Mouse (Mus musculus) neural tube, embryonic 12.5 days (tissue): ENCODE results near the gene Crybg2. TPM values are rescaled to one million over a fixed set of nuclear protein-coding genes. Genes with fewer than 3 reads are reported as not detected.
A peak's percentile ranks its signal among the peaks of the same experiment; 100 is the strongest.

Experiments used
- ATAC-seq: fragments of 200-750 bp; cut with Nextera tagmentation; 2 replicates; pipeline ENCODE4 v1.8.0; 2017; ENCODE audit warnings: low read depth, mild to moderate bottlenecking, moderate TSS enrichment, moderate library complexity; ENCODE audit not compliant: low FRiP score
- H3K27ac ChIP-seq: fragments of 300-500 bp; sonication (generic); 2 replicates; pipeline ENCODE4 v1.5.1; 2016
- H3K27me3 ChIP-seq: fragments of 300-500 bp; sonication (generic); replicated peaks from 2 replicates; pipeline ENCODE4 v1.6.1; 2016; ENCODE audit warnings: mild to moderate bottlenecking
- H3K36me3 ChIP-seq: fragments of 300-500 bp; sonication (generic); 2 replicates; pipeline ENCODE4 v1.6.1; 2016; ENCODE audit warnings: mild to moderate bottlenecking
- H3K4me1 ChIP-seq: fragments of 300-500 bp; sonication (generic); 2 replicates; pipeline ENCODE4 v1.6.1; 2016
- H3K4me2 ChIP-seq: fragments of 300-500 bp; sonication (generic); replicated peaks from 2 replicates; pipeline ENCODE4 v1.6.1; 2016; ENCODE audit warnings: mild to moderate bottlenecking
- H3K4me3 ChIP-seq: fragments of 300-500 bp; sonication (generic); 2 replicates; pipeline ENCODE4 v1.5.1; 2016
- H3K9ac ChIP-seq: fragments of 300-500 bp; sonication (generic); 2 replicates; pipeline ENCODE4 v1.6.1; 2016; ENCODE audit warnings: mild to moderate bottlenecking
- H3K9me3 ChIP-seq: fragments of 300-500 bp; sonication (generic); 2 replicates; pipeline ENCODE4 v1.6.1; 2016; ENCODE audit warnings: mild to moderate bottlenecking
- WGBS: fragments of 180-500 bp; shearing (Covaris S2); methylation state at CpG from one replicate; pipeline ENCODE4 v1.1.7; 2016; 5-methylcytosine and 5-hydroxymethylcytosine counted together
- polyA plus RNA-seq: library from polyadenylated mRNA; unstranded; fragments of >200 nt; fragmentation: Nextera tagmentation; extraction: Ambion mirVana; gene quantifications from 2 replicates; pipeline ENCODE4 v1.2.1, GENCODE M21; 2016

Crybg2 gene
- polyA plus RNA-seq, 1 experiment from 2014 or later, result 1.5 TPM

GRCm38 (mm10) chr4:134061944-134062446, 1.4 kb downstream of the Crybg2 start:
- Histone ChIP-seq H3K4me2 (no peak overlapping the region), H3K4me3 (no peak overlapping the region), H3K27me3 (peaks cover 22% of the 10 kb centered on the region), H3K9ac (no peak overlapping the region), H3K4me1 (no peaks in the 10 kb centered on the region), H3K9me3 (no peaks in the 10 kb centered on the region), H3K36me3 (no peaks in the 10 kb centered on the region), H3K27ac (no peak overlapping the region)
- WGBS, result 50% methylated on average over 8 of the region's 8 CpGs
- ATAC-seq, result no peak

- no peak for ATAC-seq
- 69% methylated on average over 8 of the region's 8 CpGs for WGBS
- Histone ChIP-seq H3K27ac (no peak overlapping the region), H3K4me1 (no peaks in the 10 kb centered on the region), H3K9ac (no peak overlapping the region), H3K9me3 (no peaks in the 10 kb centered on the region), H3K4me2 (no peak overlapping the region), H3K27me3 (peaks cover 22% of the 10 kb centered on the region), H3K4me3 (no peak overlapping the region), H3K36me3 (no peaks in the 10 kb centered on the region)
These were observed 1.9 kb downstream of the Crybg2 start for GRCm38 (mm10) chr4:134062561-134062960.

GRCm38 (mm10) chr4:134065431-134066004, 4.9 kb downstream of the Crybg2 start:
- no peak overlapping the region for H3K9ac ChIP-seq

DNA sequence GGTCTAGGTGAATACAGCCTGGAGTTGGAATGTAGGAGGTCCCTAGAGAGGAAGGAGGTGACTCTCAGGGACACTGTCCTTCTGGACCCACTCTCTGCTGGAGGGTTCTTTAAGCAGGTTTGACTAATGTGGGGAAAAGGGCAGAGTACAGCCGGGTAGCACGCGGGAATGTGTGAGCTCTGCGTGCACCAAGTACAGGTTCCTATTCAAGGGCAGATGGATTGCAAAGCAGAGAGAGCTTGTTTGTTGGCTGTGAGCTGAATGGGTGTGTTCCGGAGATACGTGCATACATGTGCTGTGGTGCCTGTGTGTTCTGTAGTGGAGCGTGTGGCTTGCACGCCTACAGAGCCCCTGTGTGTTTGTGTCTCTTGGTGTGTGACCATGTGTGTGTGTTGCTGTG, 6.8 kb downstream of the Crybg2 start:
- WGBS, result 88% methylated on average over 8 of the region's 8 CpGs
- no peak overlapping the region for H3K9ac ChIP-seq
- no peak overlapping the region for H3K4me2 ChIP-seq
- no peaks in the 10 kb centered on the region for H3K4me1 ChIP-seq
- no peaks in the 10 kb centered on the region for H3K36me3 ChIP-seq
- H3K27ac ChIP-seq, result no peak overlapping the region
- no peaks in the 10 kb centered on the region for H3K9me3 ChIP-seq
- no peak for ATAC-seq
- peaks cover 16% of the 10 kb centered on the region for H3K27me3 ChIP-seq
- no peak overlapping the region for H3K4me3 ChIP-seq

More at GRCm38 (mm10) chr4:134065431-134066004, 4.9 kb downstream of the Crybg2 start:
- Histone ChIP-seq H3K4me3 (no peak overlapping the region), H3K36me3 (no peaks in the 10 kb centered on the region), H3K27ac (no peak overlapping the region), H3K4me1 (no peaks in the 10 kb centered on the region), H3K27me3 (peaks cover 18% of the 10 kb centered on the region), H3K9me3 (no peaks in the 10 kb centered on the region), H3K4me2 (no peak overlapping the region)
- ATAC-seq, result no peak
- WGBS, result 26% methylated on average over 23 of the region's 23 CpGs

- Histone ChIP-seq H3K27ac (no peak overlapping the region), H3K9me3 (no peaks in the 10 kb centered on the region), H3K4me3 (no peak overlapping the region), H3K4me1 (no peaks in the 10 kb centered on the region), H3K4me2 (no peak overlapping the region), H3K36me3 (no peaks in the 10 kb centered on the region), H3K27me3 (peaks cover 16% of the 10 kb centered on the region), H3K9ac (no peak overlapping the region)
- WGBS, result 76% methylated on average over 7 of the region's 7 CpGs
- ATAC-seq, result no peak
These were observed 7.4 kb downstream of the Crybg2 start for GRCm38 (mm10) chr4:134067833-134068544.

DNA sequence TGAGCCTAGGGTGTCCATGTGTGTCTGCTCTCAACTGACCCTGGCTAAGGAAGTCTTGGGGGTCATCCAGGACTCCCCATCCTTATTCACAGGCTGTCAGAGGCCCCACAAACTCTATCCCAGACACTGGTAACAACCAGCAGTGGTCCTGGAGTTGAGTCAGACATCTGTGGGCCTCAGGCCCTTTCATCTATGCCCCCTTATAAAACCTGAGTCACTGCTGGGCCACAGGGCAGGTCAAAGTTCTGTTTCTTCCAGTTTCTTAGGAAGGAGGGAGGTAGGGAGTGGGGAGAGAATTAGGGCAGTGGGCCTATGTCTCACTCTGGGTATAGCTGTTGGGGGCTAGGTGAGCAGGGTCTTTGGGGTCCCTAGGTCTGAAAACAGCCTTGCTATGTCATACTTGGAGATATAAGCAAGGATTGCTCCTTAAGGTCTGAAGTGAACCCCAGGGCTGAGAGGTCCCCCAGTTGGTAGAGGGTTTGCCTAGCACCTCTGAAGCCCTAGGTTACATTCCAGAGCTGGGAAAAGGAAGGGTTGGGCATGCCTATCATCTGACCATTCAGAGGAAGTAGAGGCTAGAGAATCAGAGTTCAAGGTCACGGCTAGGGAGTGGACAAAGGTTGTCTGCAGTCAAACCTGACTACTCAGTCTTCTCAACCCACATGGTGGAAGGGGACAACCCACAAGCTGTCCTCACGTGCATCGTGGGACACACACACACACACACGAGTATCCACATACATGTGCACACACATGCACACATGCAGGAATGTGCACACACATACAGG, 8.4 kb downstream of the Crybg2 start:
- no peak overlapping the region for H3K27ac ChIP-seq
- H3K4me1 ChIP-seq, result no peaks in the 10 kb centered on the region
- ATAC-seq, result no peak
- no peaks in the 10 kb centered on the region for H3K36me3 ChIP-seq
- H3K4me2 ChIP-seq, result no peak overlapping the region
- H3K27me3 ChIP-seq, result peaks cover 16% of the 10 kb centered on the region
- no peaks in the 10 kb centered on the region for H3K9me3 ChIP-seq
- WGBS, result 86% methylated on average over 4 of the region's 4 CpGs
- H3K4me3 ChIP-seq, result no peak overlapping the region
- no peak overlapping the region for H3K9ac ChIP-seq

GRCm38 (mm10) chr4:134078694-134079093, 18.1 kb downstream of the Crybg2 start:
- ATAC-seq, result no peak
- Histone ChIP-seq H3K4me2 (no peak overlapping the region), H3K9ac (no peak overlapping the region), H3K4me1 (peaks cover 13% of the 10 kb centered on the region), H3K4me3 (no peak overlapping the region), H3K9me3 (no peaks in the 10 kb centered on the region), H3K27me3 (peaks cover 21% of the 10 kb centered on the region), H3K27ac (no peak overlapping the region), H3K36me3 (no peaks in the 10 kb centered on the region)
- WGBS, result 30% methylated on average over 3 of the region's 3 CpGs

DNA sequence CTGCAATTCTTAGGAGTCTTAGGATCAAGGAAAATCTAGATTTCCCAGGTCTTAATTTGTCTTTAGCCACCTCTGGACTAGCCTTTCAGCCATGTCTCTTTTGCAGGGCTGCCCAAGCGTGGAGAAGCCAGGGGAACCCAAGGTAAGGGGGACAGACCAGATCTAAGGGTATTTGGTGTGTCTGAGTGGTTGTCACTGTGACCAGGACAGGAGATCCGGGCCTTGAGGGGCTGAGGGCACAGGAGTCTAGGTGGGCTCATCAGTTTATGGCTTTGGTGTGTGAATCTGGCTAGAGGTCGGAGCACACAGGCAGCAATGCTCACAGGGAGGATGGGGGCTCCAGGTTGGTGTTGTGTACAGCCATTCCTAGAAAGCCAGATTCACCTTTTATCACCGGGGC, 20.1 kb downstream of the Crybg2 start:
- no peak overlapping the region for H3K27ac ChIP-seq
- no peak overlapping the region for H3K4me3 ChIP-seq
- 84% methylated on average over 4 of the region's 4 CpGs for WGBS
- H3K9me3 ChIP-seq, result no peaks in the 10 kb centered on the region
- no peaks in the 10 kb centered on the region for H3K36me3 ChIP-seq
- H3K4me1 ChIP-seq, result peaks cover 13% of the 10 kb centered on the region
- ATAC-seq, result no peak
- no peak overlapping the region for H3K4me2 ChIP-seq
- no peak overlapping the region for H3K9ac ChIP-seq
- H3K27me3 ChIP-seq, result peaks cover 21% of the 10 kb centered on the region

DNA sequence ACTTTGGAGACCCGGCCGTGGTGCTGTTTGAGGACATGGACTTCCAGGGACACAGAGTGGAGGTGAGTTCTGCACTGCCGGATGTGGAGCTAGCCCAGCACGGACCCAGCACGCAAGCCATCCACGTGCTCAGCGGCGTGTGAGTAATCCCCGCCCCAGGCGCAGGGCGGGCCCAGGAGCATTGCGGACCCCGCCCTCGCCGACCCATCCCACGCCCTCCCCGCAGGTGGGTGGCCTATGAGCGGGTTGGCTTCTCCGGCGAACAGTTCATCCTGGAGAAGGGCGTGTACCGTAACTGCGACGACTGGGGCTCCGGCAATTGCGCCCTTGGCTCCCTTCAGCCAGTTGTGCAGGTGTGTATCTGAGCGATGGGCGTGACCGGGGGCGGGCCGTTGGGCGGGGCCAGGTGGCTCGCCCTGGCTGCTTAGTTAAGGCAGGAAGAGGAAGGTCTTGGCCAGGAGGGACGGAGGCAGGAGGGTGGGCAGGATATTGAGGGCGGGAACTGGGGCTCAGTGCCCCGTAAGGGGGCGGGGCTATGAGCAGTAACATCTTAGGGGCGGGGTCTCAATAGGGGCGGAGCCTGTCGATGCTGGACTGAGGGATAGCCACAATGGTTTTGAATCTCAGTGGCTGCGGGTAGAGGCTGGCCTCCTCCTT, 21.2 kb downstream of the Crybg2 start:
- H3K27me3 ChIP-seq, result peaks cover 21% of the 10 kb centered on the region
- no peak for ATAC-seq
- no peaks in the 10 kb centered on the region for H3K9me3 ChIP-seq
- H3K4me1 ChIP-seq, result peaks cover 13% of the 10 kb centered on the region
- WGBS, result 1% methylated on average over 41 of the region's 41 CpGs
- peak overlapping the region; percentile 42 for H3K4me3 ChIP-seq
- H3K27ac ChIP-seq, result no peak overlapping the region
- peak overlapping the region; percentile 18; the same call in 1 of the 2 replicates for H3K9ac ChIP-seq
- peak overlapping the region; percentile 83 for H3K4me2 ChIP-seq
- no peaks in the 10 kb centered on the region for H3K36me3 ChIP-seq

- Histone ChIP-seq H3K27me3 (peaks cover 21% of the 10 kb centered on the region), H3K9me3 (no peaks in the 10 kb centered on the region), H3K4me1 (peaks cover 13% of the 10 kb centered on the region), H3K36me3 (no peaks in the 10 kb centered on the region), H3K4me3 (peak overlapping the region; percentile 42), H3K27ac (no peak overlapping the region), H3K4me2 (peak overlapping the region; percentile 83), H3K9ac (no peak overlapping the region)
- WGBS, result 12% methylated on average over 7 of the region's 7 CpGs
- ATAC-seq, result no peak
These were observed 21.8 kb downstream of the Crybg2 start for GRCm38 (mm10) chr4:134082460-134082859.

DNA sequence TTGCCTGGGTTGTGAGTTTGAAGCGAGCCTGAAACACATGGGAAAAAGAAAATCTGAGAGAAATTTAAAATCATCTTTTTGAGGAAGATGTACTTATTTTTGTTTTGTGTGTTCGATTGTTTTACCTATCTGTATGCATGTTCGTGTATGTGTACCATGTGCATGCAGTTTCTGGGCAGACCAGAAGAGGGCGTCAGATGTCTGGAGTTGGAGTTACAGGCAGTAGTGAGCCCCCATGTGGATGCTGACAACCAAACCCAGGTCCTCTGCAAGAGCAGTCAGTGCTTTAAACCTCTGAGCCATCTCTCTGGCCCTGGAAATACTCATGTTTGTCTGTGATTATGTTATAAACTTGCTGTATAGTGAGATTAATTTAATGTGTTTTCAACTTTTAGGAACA, 24.4 kb downstream of the Crybg2 start:
- Histone ChIP-seq H3K4me3 (no peak overlapping the region), H3K9ac (no peak overlapping the region), H3K36me3 (no peaks in the 10 kb centered on the region), H3K27ac (no peak overlapping the region), H3K27me3 (peaks cover 21% of the 10 kb centered on the region), H3K9me3 (no peaks in the 10 kb centered on the region), H3K4me1 (peaks cover 13% of the 10 kb centered on the region), H3K4me2 (no peak overlapping the region)
- WGBS, result 90% methylated on average over 4 of the region's 4 CpGs
- no peak for ATAC-seq

- 51% methylated on average over 7 of the region's 7 CpGs for WGBS
- ATAC-seq, result no peak
These were observed 26.8 kb downstream of the Crybg2 start for GRCm38 (mm10) chr4:134087412-134087811.

More at GRCm38 (mm10) chr4:134087412-134087811, 26.8 kb downstream of the Crybg2 start:
- H3K36me3 ChIP-seq, result no peaks in the 10 kb centered on the region
- no peaks in the 10 kb centered on the region for H3K27me3 ChIP-seq
- H3K9ac ChIP-seq, result no peak overlapping the region
- no peak overlapping the region for H3K4me3 ChIP-seq
- H3K4me2 ChIP-seq, result no peak overlapping the region
- no peak overlapping the region for H3K27ac ChIP-seq
- no peaks in the 10 kb centered on the region for H3K9me3 ChIP-seq
- peaks cover 3% of the 10 kb centered on the region; the same call in 1 of the 2 replicates for H3K4me1 ChIP-seq
